Mouse (Mus musculus): ENCODE measurements around the gene N4bp3. TPM values are rescaled to one million over a fixed set of nuclear protein-coding genes. Genes with fewer than 3 reads are reported as not detected.

N4bp3 gene
- polyA plus RNA-seq, 1 experiment: 5.3 TPM

DNA sequence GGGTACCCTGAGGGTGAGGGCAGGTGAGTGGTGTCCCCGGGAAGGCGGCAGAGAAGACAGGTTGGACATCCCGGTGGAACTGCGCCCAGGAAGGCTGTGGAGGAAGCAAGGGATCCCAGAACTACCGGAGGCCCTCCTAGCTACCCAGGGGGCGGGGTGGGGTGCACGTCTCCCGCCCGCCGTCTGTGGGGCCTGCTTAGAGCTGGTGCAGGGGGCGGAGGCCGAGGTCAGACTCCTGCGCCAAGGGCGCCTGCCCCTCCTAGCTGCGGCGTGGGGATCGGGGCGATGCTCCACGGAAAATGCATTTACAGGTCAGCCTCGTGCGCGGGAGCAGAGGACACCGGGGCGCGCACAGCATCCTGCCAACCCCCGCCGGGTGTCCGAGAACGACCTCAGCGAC, 381 bp downstream of the N4bp3 start:
- Histone ChIP-seq H3K36me3 (ENCODE audit: control insufficient read depth, insufficient read depth) (no peaks in the 10 kb centered on the region), H3K4me3 (ENCODE audit: insufficient read depth, poor library complexity, severe bottlenecking) (peak overlapping the region; percentile 42), H3K79me3 (ENCODE audit: low read depth) (no peaks in the 10 kb centered on the region), H3ac (ENCODE audit: control insufficient read depth, insufficient read length, low read depth) (peak overlapping the region; percentile 74), H3K79me2 (ENCODE audit: control insufficient read depth, insufficient read depth) (no peaks in the 10 kb centered on the region), H3K27me3 (ENCODE audit: control insufficient read depth, insufficient read depth, insufficient read length) (no peaks in the 10 kb centered on the region)
- TF ChIP-seq MYOG (IDR thresholded peaks at IDR 0.05; ENCODE audit: control insufficient read depth, extremely low read depth, insufficient read length) (no peak), CTCF (IDR thresholded peaks at IDR 0.05; ENCODE audit: control insufficient read depth, insufficient read depth, insufficient read length) (no peak), MAX (IDR thresholded peaks at IDR 0.05) (no peak), FOSL1 (IDR thresholded peaks at IDR 0.05; ENCODE audit: insufficient read depth, low read length, poor library complexity, severe bottlenecking) (no peak), USF1 (IDR thresholded peaks at IDR 0.05; ENCODE audit: low read depth) (no peak), CEBPB (IDR thresholded peaks at IDR 0.05; ENCODE audit: low read depth) (no peak), MYOD1 (IDR thresholded peaks at IDR 0.05; ENCODE audit: control insufficient read depth, insufficient read length, low read depth) (no peak)

DNA sequence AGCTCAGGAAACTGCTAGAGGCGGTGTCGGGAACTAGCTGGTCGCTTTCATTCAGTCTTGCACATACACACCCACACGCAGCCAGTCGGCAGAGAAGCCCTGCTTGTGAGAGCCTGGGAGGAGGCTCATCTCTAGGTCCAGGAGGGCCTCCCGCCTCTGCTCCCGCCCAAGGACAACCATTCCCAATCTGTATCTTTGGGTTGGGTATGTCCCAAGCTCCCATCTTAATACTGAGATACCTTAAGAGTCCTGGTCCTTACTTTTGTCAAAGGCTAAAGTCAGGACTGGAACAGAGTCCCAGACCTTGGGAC, 798 bp downstream of the N4bp3 start:
- H3K27me3 ChIP-seq (ENCODE audit: control insufficient read depth, insufficient read depth, insufficient read length): no peaks in the 10 kb centered on the region
- H3ac ChIP-seq (ENCODE audit: control insufficient read depth, insufficient read length, low read depth): peak overlapping the region; percentile 74
- H3K79me2 ChIP-seq (ENCODE audit: control insufficient read depth, insufficient read depth): no peaks in the 10 kb centered on the region
- TF ChIP-seq FOSL1 (IDR thresholded peaks at IDR 0.05; ENCODE audit: insufficient read depth, low read length, poor library complexity, severe bottlenecking) (no peak), CEBPB (IDR thresholded peaks at IDR 0.05; ENCODE audit: low read depth) (no peak), MYOD1 (IDR thresholded peaks at IDR 0.05; ENCODE audit: control insufficient read depth, insufficient read length, low read depth) (no peak), MAX (IDR thresholded peaks at IDR 0.05) (no peak), MYOG (IDR thresholded peaks at IDR 0.05; ENCODE audit: control insufficient read depth, extremely low read depth, insufficient read length) (no peak), USF1 (IDR thresholded peaks at IDR 0.05; ENCODE audit: low read depth) (no peak), CTCF (IDR thresholded peaks at IDR 0.05; ENCODE audit: control insufficient read depth, insufficient read depth, insufficient read length) (no peak)
- peak overlapping the region; percentile 42 for H3K4me3 ChIP-seq (ENCODE audit: insufficient read depth, poor library complexity, severe bottlenecking)
- H3K79me3 ChIP-seq (ENCODE audit: low read depth): no peaks in the 10 kb centered on the region
- H3K36me3 ChIP-seq (ENCODE audit: control insufficient read depth, insufficient read depth): no peaks in the 10 kb centered on the region

DNA sequence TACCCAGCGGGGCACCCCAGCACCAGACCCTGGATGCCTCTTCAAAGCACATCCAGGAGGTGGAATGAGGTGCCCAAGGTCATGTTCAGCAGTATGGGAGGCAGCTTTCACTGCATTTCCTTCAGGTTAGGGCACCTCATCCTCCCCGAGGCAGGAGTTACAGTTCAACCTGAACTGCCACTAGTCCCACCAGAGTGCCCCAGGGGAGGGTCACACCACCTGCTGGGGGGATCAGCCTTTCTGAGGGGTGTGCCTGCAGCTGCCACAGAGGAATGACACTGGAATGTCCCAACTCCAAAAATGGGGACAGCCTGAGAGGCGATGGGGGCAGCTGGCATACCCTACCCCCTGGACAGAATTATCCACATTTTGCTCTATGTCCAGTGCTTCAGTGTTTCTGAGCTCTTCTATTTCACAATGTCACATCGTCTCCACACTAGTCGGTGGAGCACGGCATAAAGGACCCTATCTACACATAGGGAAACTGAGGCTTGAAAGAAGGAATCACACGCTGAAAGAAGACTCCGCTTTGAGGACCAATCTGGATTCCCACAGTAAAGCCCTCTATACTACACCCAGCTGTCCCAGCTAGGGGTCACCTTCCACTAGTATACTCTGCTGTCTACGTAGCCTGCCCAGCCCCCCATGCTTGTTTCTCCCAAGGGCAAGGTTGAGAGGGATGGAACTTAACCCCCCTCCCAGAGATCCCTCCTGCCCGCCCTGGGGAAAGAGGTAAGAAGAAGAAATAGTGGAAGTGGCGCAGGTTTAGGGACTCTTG, 1.3 kb downstream of the N4bp3 start:
- peak overlapping the region; percentile 42 for H3K4me3 ChIP-seq (ENCODE audit: insufficient read depth, poor library complexity, severe bottlenecking)
- peak; percentile 30 for TF ChIP-seq MYOD1 (IDR thresholded peaks at IDR 0.05; ENCODE audit: control insufficient read depth, insufficient read length, low read depth)
- no peak for TF ChIP-seq MAX (IDR thresholded peaks at IDR 0.05)
- TF ChIP-seq USF1 (IDR thresholded peaks at IDR 0.05; ENCODE audit: low read depth): no peak
- peak overlapping the region; percentile 16 for H3ac ChIP-seq (ENCODE audit: control insufficient read depth, insufficient read length, low read depth)
- H3K79me3 ChIP-seq (ENCODE audit: low read depth): no peaks in the 10 kb centered on the region
- no peaks in the 10 kb centered on the region for H3K36me3 ChIP-seq (ENCODE audit: control insufficient read depth, insufficient read depth)
- H3K79me2 ChIP-seq (ENCODE audit: control insufficient read depth, insufficient read depth): no peaks in the 10 kb centered on the region
- H3K27me3 ChIP-seq (ENCODE audit: control insufficient read depth, insufficient read depth, insufficient read length): no peaks in the 10 kb centered on the region

DNA sequence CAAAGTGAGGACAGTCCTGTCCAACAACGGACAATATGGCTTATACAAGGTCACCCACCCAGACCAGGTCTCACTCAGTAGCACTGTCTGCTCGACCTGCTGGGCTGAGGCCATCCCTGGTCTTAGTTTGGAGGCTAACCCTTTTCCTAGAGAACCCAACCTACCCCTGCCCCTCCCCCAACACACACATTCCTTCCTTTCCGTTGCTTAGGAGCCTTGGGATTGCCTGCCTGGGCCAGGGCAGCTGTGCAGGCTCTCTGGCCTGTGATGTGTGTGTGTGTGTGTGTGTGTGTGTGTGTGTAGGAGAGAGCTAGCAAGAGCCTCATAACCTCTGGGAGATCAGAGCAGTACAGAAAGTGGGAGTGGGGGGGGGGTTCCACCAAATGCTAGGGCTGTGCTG, 2.1 kb downstream of the N4bp3 start:
- TF ChIP-seq CTCF (IDR thresholded peaks at IDR 0.05; ENCODE audit: control insufficient read depth, insufficient read depth, insufficient read length) (no peak), USF1 (IDR thresholded peaks at IDR 0.05; ENCODE audit: low read depth) (no peak), MYOD1 (IDR thresholded peaks at IDR 0.05; ENCODE audit: control insufficient read depth, insufficient read length, low read depth) (no peak), FOSL1 (IDR thresholded peaks at IDR 0.05; ENCODE audit: insufficient read depth, low read length, poor library complexity, severe bottlenecking) (no peak), MAX (IDR thresholded peaks at IDR 0.05) (no peak), CEBPB (IDR thresholded peaks at IDR 0.05; ENCODE audit: low read depth) (no peak), MYOG (IDR thresholded peaks at IDR 0.05; ENCODE audit: control insufficient read depth, extremely low read depth, insufficient read length) (no peak)
- H3K79me3 ChIP-seq (ENCODE audit: low read depth): no peaks in the 10 kb centered on the region
- H3K4me3 ChIP-seq (ENCODE audit: insufficient read depth, poor library complexity, severe bottlenecking): no peak overlapping the region
- no peak overlapping the region for H3ac ChIP-seq (ENCODE audit: control insufficient read depth, insufficient read length, low read depth)
- no peaks in the 10 kb centered on the region for H3K27me3 ChIP-seq (ENCODE audit: control insufficient read depth, insufficient read depth, insufficient read length)
- H3K79me2 ChIP-seq (ENCODE audit: control insufficient read depth, insufficient read depth): no peaks in the 10 kb centered on the region
- H3K36me3 ChIP-seq (ENCODE audit: control insufficient read depth, insufficient read depth): no peaks in the 10 kb centered on the region

DNA sequence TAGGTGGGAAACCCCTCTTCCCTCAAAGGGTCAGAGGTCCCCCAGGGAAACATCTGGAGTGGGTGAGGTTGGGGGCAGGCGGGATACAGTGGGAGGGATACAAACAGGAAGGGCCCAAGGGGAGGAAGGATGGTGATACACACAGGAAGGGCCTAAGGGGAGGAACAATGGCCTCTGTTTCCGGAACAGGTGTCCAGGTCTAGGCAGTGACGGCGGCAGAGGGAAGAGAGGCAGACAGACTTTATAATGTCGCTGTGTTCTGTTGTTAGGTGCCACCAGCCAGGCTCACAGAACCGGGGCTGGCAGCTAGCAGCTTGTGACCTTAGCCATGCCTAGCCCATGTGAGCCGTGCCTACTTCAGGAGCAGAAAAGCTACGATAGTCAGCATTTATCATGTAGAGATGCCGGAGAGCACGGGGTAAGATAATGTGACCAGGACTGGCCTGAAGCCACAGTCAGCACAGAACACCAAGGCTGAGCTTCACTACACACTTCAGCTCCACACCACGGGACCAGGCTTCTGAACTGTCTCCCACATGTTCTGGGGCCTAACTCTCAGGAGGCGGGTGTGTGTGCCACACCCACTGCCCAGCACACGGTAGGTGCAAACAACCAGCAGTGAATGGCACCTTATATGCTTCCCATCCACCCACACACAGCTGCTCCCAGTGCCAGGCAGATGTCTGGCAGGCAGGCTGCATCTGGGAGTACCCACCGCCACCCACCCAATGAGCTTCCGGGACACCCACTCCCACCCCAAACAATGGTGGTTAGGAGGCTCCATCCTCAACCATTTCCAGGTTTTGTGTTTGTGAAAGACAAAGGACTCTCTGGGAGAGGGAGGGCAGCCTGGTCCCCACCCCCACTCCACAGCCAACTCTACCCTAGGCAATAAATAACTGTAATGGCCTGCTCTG, 3.6 kb downstream of the N4bp3 start:
- H3ac ChIP-seq (ENCODE audit: control insufficient read depth, insufficient read length, low read depth): no peak overlapping the region
- TF ChIP-seq MYOG (IDR thresholded peaks at IDR 0.05; ENCODE audit: control insufficient read depth, extremely low read depth, insufficient read length) (no peak), USF1 (IDR thresholded peaks at IDR 0.05; ENCODE audit: low read depth) (no peak), MYOD1 (IDR thresholded peaks at IDR 0.05; ENCODE audit: control insufficient read depth, insufficient read length, low read depth) (no peak), CEBPB (IDR thresholded peaks at IDR 0.05; ENCODE audit: low read depth) (no peak), CTCF (IDR thresholded peaks at IDR 0.05; ENCODE audit: control insufficient read depth, insufficient read depth, insufficient read length) (no peak), MAX (IDR thresholded peaks at IDR 0.05) (no peak), FOSL1 (IDR thresholded peaks at IDR 0.05; ENCODE audit: insufficient read depth, low read length, poor library complexity, severe bottlenecking) (no peak)
- no peaks in the 10 kb centered on the region for H3K27me3 ChIP-seq (ENCODE audit: control insufficient read depth, insufficient read depth, insufficient read length)
- H3K4me3 ChIP-seq (ENCODE audit: insufficient read depth, poor library complexity, severe bottlenecking): no peak overlapping the region
- no peaks in the 10 kb centered on the region for H3K79me3 ChIP-seq (ENCODE audit: low read depth)
- H3K79me2 ChIP-seq (ENCODE audit: control insufficient read depth, insufficient read depth): no peaks in the 10 kb centered on the region
- peaks cover 5% of the 10 kb centered on the region for H3K36me3 ChIP-seq (ENCODE audit: control insufficient read depth, insufficient read depth)

Measured in C2C12 (cell line).